Mouse (Mus musculus): ENCODE data around the gene Traf3ip2.

Gene Traf3ip2

DNA sequence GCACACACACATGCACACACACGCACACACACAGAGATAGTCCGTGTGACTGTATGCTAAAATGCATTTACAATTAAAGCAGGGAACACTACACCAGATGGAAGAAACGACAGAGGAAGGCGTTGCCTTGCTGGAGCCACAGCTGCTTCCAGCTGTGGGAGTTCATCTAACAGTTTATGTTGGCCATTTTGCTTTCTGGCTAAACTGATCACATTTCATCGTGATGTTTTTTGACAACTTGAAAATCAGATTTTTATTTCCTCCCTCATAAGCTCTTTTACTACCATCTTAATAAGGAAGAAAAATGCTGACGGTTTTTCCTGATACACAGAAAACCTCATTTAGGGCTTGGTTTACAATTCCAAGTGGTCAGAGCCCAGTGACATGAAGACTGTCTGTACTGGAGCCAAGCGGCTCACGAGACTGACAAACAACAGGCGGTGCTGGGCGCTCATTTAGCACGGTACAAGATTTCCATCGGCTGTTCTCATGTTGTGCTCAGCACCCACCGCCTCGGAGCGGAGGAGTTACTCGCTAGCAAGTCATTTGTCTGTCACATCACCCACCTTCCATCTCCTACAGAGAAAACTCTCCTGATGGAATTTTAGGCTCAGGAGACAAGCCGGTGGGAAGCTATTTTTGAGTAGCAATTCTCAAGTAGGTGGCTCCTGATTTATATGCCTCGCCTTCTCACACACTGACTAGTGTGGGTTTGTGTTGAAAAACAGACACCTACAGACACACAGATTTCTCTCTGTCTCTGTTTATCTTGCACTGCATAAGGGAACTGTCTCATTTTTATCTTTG is 17.2 kb downstream of the Traf3ip2 start:
- in situ Hi-C loops (cut with MboI; ENCODE audit: unreplicated experiment in 2 of 2), result no loop called here

DNA sequence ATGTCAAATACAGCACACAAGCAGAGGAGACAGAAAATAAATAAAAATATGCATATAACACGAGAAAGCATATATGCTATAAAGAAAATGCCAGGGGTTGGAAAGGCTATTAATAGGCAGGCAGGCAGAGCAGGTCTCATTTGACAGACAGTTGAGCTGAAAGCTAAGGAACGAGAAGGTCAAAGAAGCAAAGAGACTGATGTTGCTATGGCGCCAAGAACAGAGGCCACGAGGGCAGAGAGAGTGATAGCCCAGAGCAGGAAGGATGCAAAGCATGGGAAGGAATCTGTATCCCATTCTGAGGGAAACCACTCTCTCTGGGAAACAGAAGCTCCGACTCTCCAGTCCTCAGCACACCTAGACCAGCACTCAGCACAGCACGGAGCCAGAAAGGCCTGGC is 18.1 kb downstream of the Traf3ip2 start:
- in situ Hi-C loops (cut with MboI; ENCODE audit: unreplicated experiment in 2 of 2), result no loop called here

GRCm38 (mm10) chr10:39631627-39632026 is 18.9 kb downstream of the Traf3ip2 start:
- in situ Hi-C loops (cut with MboI; ENCODE audit: unreplicated experiment in 2 of 2), result no loop called here

- in situ Hi-C loops (cut with MboI; ENCODE audit: unreplicated experiment in 2 of 2), result no loop called here
These were observed 20.6 kb downstream of the Traf3ip2 start for GRCm38 (mm10) chr10:39633379-39633778.

DNA sequence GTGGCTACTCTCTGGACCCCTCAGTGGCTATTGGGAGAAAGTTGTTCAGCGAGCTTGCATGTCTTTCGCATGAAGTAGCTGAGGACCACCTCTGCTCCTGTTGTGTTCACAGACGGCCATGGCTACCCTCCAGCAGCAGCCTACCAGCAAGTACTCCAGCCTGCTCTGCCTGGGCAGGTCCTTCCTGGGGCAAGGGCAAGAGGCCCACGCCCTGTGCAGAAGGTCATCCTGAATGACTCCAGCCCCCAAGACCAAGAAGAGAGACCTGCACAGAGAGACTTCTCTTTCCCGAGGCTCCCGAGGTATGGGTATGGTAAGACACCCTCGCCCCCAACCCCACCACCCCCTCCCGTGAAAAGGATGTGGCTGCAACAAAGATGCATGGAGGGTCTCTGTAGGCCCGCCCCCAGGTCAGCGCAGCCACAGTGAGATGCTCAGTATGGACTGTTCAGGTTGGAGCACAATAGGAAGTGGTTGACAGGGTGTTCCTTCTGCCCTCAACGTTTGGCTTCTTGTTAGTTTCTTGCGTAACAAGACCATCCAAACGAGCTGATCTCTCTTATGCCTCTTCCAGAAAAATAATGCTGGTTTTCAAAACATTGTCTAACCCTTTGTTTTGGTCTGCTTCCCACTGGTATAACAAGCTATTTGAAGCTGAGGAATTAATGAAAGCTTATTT is 21.8 kb downstream of the Traf3ip2 start:
- in situ Hi-C loops (cut with MboI; ENCODE audit: unreplicated experiment in 2 of 2), result no loop called here

DNA sequence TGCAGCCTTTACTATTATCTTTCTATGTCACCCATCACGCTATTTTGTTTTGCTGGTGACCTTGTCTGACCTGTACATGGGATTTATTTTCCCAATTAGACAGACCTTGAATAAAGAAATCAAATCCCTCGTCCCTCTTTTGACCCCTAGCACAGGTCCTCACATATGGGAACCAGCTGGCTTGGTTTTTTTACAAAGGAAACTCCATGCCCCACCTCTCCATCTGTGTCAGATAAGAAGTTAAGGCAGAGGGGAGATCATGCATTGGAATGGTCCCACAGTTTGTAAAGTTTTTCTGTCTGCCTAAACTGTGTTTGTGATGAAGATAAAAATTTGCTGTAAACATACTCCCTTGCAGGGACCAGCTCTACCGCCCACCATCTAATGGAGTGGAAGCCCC is 26.1 kb downstream of the Traf3ip2 start:
- in situ Hi-C loops (cut with MboI; ENCODE audit: unreplicated experiment in 2 of 2), result no loop called here

GRCm38 (mm10) chr10:39639783-39640182 is 27.0 kb downstream of the Traf3ip2 start:
- in situ Hi-C loops (cut with MboI; ENCODE audit: unreplicated experiment in 2 of 2), result no loop called here

- in situ Hi-C loops (cut with MboI; ENCODE audit: unreplicated experiment in 2 of 2), result no loop called here
These were observed 28.1 kb downstream of the Traf3ip2 start for GRCm38 (mm10) chr10:39640817-39641226.

DNA sequence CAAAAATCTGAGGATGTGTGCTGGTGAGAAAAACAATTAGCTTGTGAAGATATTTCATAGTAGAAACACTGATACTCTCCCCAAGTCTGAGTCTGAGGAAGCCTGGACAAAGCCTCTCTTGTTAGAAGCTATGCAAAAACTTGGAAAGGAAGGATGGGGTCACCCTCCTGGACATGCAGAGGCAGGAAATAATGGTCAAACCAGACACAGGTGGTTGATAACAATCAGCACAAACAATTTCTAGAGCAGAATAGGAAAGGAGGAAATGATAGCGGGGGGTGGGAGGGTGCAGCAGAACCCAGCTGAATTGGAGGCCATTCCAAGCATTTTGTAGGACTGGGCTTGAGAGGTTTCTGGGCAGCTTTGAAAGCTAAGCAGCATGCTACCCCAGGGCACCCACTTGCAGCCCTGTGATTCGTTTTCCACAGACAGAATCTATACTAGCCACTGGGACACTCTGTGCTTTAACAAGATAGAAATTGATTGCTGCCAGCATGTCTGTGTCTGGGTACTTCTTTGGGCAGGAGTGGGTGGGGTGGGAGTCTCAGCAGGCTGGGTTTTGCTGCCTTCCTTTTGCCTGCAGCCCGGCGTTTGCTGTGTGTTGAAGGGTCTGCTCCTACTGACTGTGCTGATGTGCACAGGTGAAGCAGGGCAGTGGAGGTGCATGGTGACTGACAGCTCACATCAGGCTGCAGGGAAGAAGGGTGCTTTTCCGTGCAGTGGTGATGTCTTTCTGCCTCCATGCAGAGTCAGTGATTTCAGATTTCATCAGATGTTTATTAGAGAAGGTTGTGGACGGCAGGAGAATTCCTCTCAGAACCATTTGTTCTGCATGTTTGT is 33.3 kb downstream of the Traf3ip2 start:
- in situ Hi-C loops (cut with MboI; ENCODE audit: unreplicated experiment in 2 of 2), result no loop called here

DNA sequence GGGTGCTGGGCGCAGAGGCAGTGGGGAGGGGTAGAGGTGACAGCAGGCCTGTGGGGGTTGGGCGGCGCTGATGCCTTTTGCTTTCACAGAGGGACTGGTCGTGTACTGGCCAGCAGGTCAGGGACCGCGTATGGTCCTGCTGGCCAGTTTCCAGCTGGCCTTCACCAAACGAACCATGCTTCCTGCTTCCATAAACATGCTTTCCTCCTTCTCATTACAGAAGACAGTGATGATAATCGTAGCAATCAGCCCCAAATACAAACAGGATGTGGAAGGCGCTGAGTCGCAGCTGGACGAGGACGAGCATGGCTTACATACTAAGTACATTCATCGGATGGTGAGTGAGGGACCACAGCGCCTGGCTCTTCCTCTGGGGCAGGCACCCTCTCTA is 33.9 kb downstream of the Traf3ip2 start:
- in situ Hi-C loops (cut with MboI; ENCODE audit: unreplicated experiment in 2 of 2), result no loop called here

DNA sequence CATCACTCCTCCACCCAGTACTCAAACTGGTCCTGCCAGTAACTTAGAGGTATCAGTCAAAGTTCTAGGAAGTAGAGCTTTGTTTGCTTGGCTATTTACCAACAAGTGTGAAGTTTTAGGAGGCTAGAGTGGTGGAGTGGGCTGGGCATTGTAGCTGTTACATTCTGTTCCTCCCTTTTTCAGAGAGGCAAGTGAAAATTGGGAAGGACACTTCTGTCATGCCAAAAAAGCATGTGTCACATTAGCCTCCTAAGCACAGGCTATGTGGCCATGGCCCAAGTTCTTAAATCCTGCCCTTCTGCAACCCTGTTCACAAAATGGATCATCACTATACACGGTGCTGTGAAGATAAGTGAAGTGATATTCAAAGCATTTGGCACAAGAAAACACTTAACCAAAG is 34.4 kb downstream of the Traf3ip2 start:
- in situ Hi-C loops (cut with MboI; ENCODE audit: unreplicated experiment in 2 of 2), result no loop called here

GRCm38 (mm10) chr10:39648278-39648677 is 35.5 kb downstream of the Traf3ip2 start:
- in situ Hi-C loops (cut with MboI; ENCODE audit: unreplicated experiment in 2 of 2), result no loop called here

DNA sequence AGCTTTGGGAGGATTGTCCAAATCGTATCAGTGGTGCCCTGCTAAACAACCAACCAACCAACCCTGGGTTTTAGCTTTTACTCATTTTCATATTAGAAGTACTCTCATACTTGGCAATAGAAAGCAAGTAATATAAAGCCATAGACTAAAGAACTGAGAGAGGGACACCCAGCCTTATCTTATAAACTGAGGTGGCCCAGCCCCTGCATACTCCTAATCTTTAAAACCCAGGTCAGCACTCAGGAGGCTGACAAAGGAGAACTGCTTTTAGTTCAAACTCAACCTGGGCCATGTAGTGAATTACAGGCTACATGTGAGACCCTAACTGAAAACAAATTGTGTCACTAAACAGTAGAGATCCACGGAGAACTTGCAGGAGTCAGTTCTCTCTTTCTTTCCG is 36.8 kb downstream of the Traf3ip2 start:
- in situ Hi-C loops (cut with MboI; ENCODE audit: unreplicated experiment in 2 of 2), result no loop called here

DNA sequence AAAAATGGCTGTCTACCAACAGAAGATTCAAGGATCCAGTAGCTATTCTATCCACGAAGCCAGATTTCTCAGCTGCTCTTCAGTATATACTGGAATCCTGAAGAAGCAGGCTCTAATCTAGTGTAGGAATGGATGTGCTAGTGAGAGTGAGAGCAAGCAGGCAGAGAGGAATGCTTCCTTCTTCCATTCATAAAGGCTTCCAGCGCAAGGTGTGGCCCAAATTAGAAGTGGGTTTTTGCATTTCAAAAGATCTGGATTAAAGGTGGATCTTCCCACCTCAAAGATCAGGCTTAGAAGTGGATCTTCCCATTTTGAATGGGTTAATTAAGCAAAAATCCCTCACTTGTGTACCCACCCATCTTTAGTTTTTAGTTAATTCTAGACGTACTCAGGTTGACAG is 37.6 kb downstream of the Traf3ip2 start:
- in situ Hi-C loops (cut with MboI; ENCODE audit: unreplicated experiment in 2 of 2), result no loop called here

DNA sequence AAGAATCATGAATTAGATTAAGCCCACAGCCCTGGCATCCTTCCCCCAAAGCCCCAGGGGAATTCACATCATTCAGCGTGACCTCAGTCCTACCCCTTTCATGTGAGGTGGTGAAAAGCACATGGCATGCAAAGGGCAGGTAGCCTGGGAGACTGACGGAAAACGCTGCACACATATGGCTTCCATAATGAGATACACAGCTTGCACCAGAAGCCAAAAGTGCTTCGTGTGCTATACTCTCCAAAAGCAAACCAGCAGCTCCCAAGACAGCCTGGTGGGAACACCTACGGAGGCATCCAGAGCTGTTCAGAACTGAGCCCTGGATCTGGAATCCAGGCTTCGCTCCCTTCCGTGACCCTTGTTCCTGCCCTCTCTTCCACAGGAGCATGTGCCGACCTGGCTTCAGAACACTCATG is 41.3 kb downstream of the Traf3ip2 start:
- in situ Hi-C loops (cut with MboI; ENCODE audit: unreplicated experiment in 2 of 2), result no loop called here

GRCm38 (mm10) chr10:39658901-39659410 is 46.2 kb downstream of the Traf3ip2 start:
- in situ Hi-C loops (cut with MboI; ENCODE audit: unreplicated experiment in 2 of 2), result no loop called here

GRCm38 (mm10) chr10:39659411-39660268 is 46.9 kb downstream of the Traf3ip2 start:
- in situ Hi-C loops (cut with MboI; ENCODE audit: unreplicated experiment in 2 of 2), result no loop called here

DNA sequence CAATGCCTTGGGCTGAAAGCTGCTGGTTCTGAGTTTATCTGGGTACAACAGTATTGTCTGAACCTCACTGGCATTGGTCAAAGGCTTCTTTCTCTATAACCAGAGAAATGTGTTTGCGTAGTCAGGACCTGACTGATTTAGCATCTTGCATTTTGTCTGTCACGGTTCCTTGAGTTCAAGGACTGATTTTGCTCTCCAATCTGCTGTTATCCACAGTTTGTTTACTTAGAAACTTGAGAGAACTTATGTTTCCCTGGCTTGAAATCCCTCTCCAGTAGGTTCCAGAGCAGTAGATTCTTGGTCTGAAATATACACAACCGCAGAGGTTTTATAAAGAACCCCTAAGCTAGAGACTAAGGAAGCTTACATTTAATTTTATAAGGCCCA is 47.5 kb downstream of the Traf3ip2 start:
- in situ Hi-C loops (cut with MboI; ENCODE audit: unreplicated experiment in 2 of 2), result no loop called here

GRCm38 (mm10) chr10:39660698-39661097 is 48.0 kb downstream of the Traf3ip2 start:
- in situ Hi-C loops (cut with MboI; ENCODE audit: unreplicated experiment in 2 of 2), result no loop called here

DNA sequence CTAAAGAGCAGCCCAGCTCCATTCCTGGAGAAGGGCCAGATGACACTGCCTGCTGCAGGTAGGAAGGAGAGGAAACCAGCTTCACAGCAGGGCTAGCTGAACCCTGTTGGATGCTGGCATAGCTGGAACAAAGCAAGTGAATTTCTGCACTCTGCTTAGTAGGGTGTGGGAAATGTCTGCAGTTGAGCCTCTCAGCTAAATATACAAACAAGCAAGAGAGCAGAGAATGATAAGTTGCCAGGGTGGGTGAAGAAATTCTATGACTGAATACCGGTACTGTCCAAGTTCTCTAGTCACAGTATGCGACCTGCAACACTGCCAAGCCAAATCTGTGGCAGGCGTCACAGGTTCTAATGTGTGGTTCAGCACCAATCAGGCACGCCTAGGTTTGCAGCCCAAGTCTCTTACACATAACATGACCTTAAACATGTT is 52.4 kb downstream of the Traf3ip2 start:
- in situ Hi-C loops (cut with MboI; ENCODE audit: unreplicated experiment in 2 of 2), result no loop called here
